Mouse (Mus musculus) v-Abl transformed pro-B cells (cell line): ENCODE results near the gene Dnaaf2.

Experiments used
- in situ Hi-C, 2 experiments: fragments of 400-800 bp; cut with MboI; formaldehyde crosslinking; loops; one replicate each; pipeline ENCODE4 v1.15.1; 2025; ENCODE audit not compliant: unreplicated experiment in 2 of 2

Dnaaf2 gene

DNA sequence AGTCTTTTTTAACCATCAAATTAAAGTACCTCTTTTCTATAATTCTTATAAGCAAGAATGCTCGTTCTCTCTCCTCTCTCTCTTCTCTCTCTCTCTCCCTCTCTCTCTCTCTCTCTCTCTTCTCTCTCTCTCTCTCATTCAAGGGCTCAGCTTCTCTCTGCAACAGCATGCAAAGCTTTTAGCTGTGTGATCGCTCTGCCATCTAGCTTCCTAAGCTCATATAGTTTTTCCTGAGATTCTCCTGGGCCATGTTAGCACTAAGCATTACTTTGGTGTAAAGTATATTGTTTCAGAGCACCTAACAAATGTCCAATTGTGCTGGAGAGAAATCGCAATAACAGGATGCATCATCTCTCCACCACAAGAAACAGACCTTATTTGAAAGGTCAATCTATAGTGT is 59.0 kb downstream of the Dnaaf2 start:
- in situ Hi-C loops: loop anchor here in 1 of 2 experiments (25.0 kb wide), 1 partner anchor 1323 kb away; the partner anchor contains the start of gene Tmx1
